Mouse (Mus musculus) forebrain, embryonic 16.5 days (tissue): ENCODE measurements around the gene Pced1b. TPM values are rescaled to one million over a fixed set of nuclear protein-coding genes. Genes with fewer than 3 reads are reported as not detected.
"Not testable (repeated sequence)": the region's sequence is repeated elsewhere in the genome, so short reads cannot be mapped to it uniquely, and the experiment has no call there.

Source experiments
- ATAC-seq: fragments of 200-750 bp; cut with Nextera tagmentation; 2 replicates; pipeline ENCODE4 v1.8.0; 2017; ENCODE audit warnings: mild to moderate bottlenecking, moderate library complexity
- H3K27ac ChIP-seq: fragments of 300-500 bp; sonication (generic); 2 replicates; pipeline ENCODE4 v1.5.1; 2014; ENCODE audit warnings: low read length, control low read depth
- H3K27me3 ChIP-seq: fragments of 300-500 bp; sonication (generic); replicated peaks from 2 replicates; pipeline ENCODE4 v1.6.1; 2014; ENCODE audit warnings: low read length; ENCODE audit not compliant: control insufficient read depth, insufficient read depth
- H3K36me3 ChIP-seq: fragments of 300-500 bp; sonication (generic); 2 replicates; pipeline ENCODE4 v1.6.1; 2014; ENCODE audit not compliant: control insufficient read depth, insufficient read depth
- H3K4me1 ChIP-seq: fragments of 300-500 bp; sonication (generic); replicated peaks from 2 replicates; pipeline ENCODE4 v1.6.1; 2014; ENCODE audit warnings: low read length; ENCODE audit not compliant: control insufficient read depth, insufficient read depth
- H3K4me2 ChIP-seq: fragments of 300-500 bp; sonication (generic); 2 replicates; pipeline ENCODE4 v1.6.1; 2014; ENCODE audit warnings: mild to moderate bottlenecking, low read length, control low read depth
- H3K4me3 ChIP-seq: fragments of 300-500 bp; sonication (generic); replicated peaks from 2 replicates; pipeline ENCODE4 v1.5.1; 2014; ENCODE audit warnings: mild to moderate bottlenecking, low read length, control low read depth
- H3K9ac ChIP-seq: fragments of 300-500 bp; sonication (generic); replicated peaks from 2 replicates; pipeline ENCODE4 v1.6.1; 2014; ENCODE audit warnings: low read depth, low read length, control low read depth
- H3K9me3 ChIP-seq: fragments of 300-500 bp; sonication (generic); 2 replicates; pipeline ENCODE4 v1.6.1; 2016; ENCODE audit warnings: low read length; ENCODE audit not compliant: control insufficient read depth
- WGBS: fragments of 180-500 bp; shearing (Covaris S2); extraction: QIAGEN DNeasy Blood & Tissue Kit; methylation state at CpG from one replicate; pipeline ENCODE4 v1.1.7; 2014; 5-methylcytosine and 5-hydroxymethylcytosine counted together
- polyA plus RNA-seq: library from polyadenylated mRNA; unstranded; fragments of >200 nt; fragmentation: Nextera tagmentation; extraction: Ambion mirVana; gene quantifications from 2 replicates; pipeline ENCODE4 v1.2.1, GENCODE M21; 2015

Gene Pced1b
- 2.5 and 4.3 TPM in 2 replicates for polyA plus RNA-seq

DNA sequence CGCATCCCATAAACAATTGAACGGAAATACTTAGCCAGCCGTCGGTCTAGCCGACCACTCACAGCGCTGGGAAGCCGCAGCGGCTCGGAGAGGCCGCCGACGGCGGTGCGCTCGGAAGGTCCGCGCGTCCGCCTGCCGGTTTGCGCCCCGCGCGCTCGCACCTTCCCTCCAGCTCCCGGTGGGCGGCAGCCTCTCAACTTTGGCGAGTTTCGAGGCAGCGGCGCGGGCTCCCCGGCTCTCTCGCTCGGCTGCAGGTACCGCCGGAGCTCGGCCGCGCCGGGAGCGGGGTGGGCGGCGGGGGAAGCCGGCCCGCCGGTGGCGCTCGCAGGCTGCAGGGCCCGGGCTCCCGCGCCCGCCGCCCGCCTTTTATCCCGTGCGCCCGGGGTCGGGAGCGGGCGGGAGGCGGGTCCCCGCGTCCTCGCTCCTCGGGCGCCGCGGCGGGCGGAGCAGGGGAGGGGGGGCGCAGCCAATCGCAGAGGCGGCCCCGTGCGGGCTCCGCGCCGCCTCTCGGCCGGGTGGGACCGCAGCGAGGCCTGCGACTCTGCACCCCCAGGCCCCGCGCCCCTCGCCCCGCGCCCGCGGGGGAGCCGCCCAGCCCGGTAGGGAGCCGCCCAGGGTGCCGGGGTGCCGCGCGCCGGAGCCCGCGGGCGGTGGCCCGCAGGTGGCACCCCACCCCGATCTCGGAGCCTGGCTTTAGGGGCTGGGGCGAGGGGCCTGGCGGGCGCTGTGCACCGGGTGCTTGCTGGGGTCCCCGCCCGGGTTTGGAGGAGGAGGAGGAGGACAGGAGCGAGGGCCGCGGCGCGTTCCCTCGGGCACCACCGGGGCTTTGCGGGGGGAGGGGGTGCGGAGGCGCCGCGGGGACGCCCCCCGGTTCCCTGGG lies at the start of gene Pced1b, which contains the start of gene Amigo2:
Pced1b (plus strand) TSS at position 197 of the 880 bp plus-strand sequence.
Amigo2 (minus strand) TSS at position 377 of the 880 bp plus-strand sequence.
- H3K9me3 ChIP-seq = no peaks in the 10 kb centered on the region
- H3K36me3 ChIP-seq = no peaks in the 10 kb centered on the region
- H3K4me3 ChIP-seq = peak within 1 kb of the TSS; percentile 76
- peak; percentile 95 for ATAC-seq
- peak within 1 kb of the TSS; percentile 59 for H3K4me2 ChIP-seq
- H3K27ac ChIP-seq = peak within 1 kb of the TSS; percentile 34
- peaks cover 10% of the 10 kb centered on the region for H3K4me1 ChIP-seq
- peak within 1 kb of the TSS; percentile 88 for H3K9ac ChIP-seq
- under 1% methylated on average over 87 of the region's 125 CpGs for WGBS
- H3K27me3 ChIP-seq = peaks cover 14% of the 10 kb centered on the region

DNA sequence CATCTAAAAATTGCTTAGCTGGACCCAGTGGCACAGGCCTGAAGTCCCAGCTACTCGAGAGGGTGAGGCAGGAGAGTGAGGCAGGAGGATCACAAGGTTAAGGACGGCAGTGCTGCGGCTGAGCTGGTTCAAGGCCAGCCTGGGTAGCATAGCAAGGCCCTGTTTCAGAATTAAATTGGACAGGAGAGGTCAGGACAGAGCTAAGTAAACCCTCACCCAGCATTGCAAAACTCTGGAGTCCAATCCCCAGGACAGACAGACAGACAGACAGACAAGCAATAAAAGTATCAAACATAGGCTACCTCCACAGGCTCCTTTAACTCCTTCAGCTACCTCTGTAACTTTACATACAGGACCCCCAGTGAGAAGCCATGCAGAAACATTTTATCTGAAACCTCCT lies 42.0 kb upstream of the Pced1b start:
- WGBS = 89% methylated on average over 3 of the region's 3 CpGs
- Histone ChIP-seq H3K4me1 (no peaks in the 10 kb centered on the region), H3K36me3 (no peaks in the 10 kb centered on the region), H3K27ac (no peak overlapping the region), H3K9ac (no peak overlapping the region), H3K9me3 (no peaks in the 10 kb centered on the region), H3K27me3 (no peaks in the 10 kb centered on the region), H3K4me2 (no peak overlapping the region), H3K4me3 (no peak overlapping the region)
- ATAC-seq = no peak

DNA sequence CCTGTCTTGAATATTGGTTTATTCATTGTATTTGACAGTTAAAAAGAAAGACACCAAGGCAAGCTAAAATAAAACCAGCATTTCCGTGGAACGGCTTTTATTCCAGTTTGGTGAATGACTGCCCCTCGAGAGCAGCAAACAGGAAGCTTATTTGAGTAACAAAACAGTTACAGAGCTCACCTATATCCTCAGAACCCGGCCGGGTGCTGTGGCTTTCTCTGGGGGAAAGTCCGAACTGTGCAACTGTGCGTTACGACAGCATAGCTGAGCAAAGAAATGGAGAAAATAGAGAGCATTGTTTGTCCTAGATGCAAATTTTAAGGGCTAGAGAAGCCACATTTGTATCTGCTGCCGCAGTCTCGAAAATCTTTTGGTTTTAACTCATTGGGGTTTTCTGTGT lies 41.1 kb upstream of the Pced1b start:
- 77% methylated on average over 10 of the region's 10 CpGs for WGBS
- ATAC-seq = no peak
- H3K4me2 ChIP-seq = no peak overlapping the region
- no peak overlapping the region for H3K4me3 ChIP-seq
- no peaks in the 10 kb centered on the region for H3K4me1 ChIP-seq
- H3K27ac ChIP-seq = no peak overlapping the region
- no peak overlapping the region for H3K9ac ChIP-seq
- H3K36me3 ChIP-seq = no peaks in the 10 kb centered on the region
- H3K27me3 ChIP-seq = no peaks in the 10 kb centered on the region
- H3K9me3 ChIP-seq = no peaks in the 10 kb centered on the region

DNA sequence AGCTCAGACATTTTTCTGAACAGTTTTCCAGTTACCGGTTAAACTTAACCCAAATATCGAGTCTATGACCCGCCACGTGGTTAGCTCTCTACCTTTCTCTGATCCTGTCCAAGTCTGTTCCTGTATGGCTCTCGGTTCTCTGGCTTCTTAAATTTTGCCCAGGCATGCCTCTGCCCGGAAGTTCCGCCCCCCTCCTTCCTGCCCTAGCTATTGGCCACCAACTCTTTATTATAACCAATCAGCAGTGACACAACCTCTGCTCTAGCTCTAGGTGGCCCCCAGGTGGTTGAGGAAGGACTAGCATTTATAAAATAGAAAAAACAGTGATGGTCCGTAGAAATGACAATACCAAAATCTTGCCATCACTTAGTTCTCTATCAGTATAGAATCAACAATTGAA lies 40.4 kb upstream of the Pced1b start:
- Histone ChIP-seq H3K4me3 (no peak overlapping the region), H3K27me3 (no peaks in the 10 kb centered on the region), H3K4me1 (no peaks in the 10 kb centered on the region), H3K9ac (no peak overlapping the region), H3K27ac (no peak overlapping the region), H3K4me2 (no peak overlapping the region), H3K9me3 (no peaks in the 10 kb centered on the region), H3K36me3 (no peaks in the 10 kb centered on the region)
- no peak for ATAC-seq
- WGBS = 95% methylated on average over 8 of the region's 8 CpGs

DNA sequence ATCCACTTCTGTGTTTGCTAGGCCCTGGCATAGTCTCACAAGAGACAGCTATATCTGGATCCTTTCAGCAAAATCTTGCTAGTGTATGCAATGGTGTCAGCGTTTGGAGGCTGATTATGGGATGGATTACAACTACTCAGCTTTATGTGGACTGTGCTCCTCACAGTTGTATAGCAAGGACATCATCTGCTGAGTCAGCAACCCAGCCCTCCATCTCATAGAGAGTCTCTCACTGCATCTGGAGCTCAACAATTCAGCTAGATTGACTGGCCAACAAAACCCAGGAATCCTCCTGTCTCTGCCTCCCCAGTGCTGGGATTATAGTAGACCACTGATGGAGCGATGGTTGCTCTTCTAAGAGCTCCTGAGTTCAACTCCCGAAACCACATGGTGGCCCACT lies 37.2 kb upstream of the Pced1b start:
- H3K4me2 ChIP-seq, ATAC-seq, H3K4me1 ChIP-seq, H3K9me3 ChIP-seq, H3K27ac ChIP-seq, H3K9ac ChIP-seq, H3K27me3 ChIP-seq, H3K36me3 ChIP-seq, H3K4me3 ChIP-seq: not testable (repeated sequence)
- WGBS = 83% methylated on average over 3 of the region's 3 CpGs

DNA sequence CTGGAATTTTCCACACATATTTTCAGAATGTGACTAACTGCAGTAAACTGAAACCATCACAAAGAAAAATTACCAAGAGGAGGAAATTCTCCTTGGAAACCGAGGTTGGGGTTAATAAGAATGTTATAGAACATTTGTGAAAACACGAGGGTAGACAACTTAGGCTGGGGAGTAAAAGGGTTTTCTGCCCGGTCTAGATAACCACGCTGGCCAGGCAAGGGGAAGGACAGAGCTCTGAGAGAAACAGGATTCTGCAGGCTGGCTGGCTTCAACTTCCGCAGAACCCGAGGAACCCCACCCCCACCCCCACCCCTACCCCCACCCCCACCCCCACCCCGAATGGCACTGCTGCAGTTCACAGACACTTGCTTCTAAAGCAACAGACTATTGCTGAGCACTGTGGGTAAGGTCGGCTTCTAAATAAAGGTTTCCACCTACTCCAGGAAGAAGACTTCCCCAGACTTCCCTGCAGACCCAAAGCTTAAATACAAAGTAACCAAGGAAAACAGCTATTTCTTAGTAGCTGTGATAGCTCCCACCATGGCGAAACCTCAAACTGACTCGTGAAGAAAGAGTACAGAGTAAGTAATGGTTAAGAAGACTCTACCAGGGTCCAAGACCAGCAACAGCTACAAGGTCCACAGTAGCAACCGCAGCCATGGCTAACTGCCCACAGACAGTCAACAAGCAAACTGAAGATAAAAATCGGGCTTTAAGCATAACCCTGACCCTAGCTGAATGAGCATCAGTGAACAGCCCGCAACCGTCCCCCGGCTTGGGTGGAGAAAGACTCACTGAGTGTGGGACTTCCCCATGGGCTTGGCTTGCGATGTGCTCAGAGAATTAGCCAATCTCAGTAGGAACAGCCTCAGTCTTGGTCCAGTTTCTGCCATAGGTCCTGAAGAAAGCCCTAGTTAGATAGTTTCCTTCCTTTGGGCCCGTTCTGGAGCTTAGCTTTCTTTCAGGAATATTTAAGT lies 34.1 kb upstream of the Pced1b start:
- H3K9me3 ChIP-seq = no peaks in the 10 kb centered on the region
- H3K4me2 ChIP-seq = no peak overlapping the region
- H3K27ac ChIP-seq = no peak overlapping the region
- no peaks in the 10 kb centered on the region for H3K36me3 ChIP-seq
- 84% methylated on average over 17 of the region's 17 CpGs for WGBS
- H3K27me3 ChIP-seq = no peaks in the 10 kb centered on the region
- no peaks in the 10 kb centered on the region for H3K4me1 ChIP-seq
- no peak overlapping the region for H3K9ac ChIP-seq
- ATAC-seq = no peak
- no peak overlapping the region for H3K4me3 ChIP-seq

DNA sequence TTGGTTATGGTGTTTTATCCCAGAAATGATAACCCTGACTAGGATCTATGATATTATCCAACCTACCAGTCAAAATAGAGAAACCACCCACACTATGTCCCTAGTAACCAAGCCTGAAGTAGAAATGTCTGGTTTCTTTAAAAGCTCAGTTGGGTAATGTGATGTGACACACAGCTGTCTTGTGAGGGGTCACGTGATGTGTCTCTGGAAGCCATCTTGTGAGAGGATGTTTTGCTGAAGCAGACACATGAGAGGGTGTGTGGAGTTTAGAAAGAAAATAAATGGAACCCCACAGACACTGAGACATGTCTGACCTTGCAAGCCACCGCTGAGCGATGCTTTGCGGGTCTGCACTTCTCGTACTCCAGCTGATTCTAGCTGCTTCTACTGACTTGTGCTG lies 30.1 kb upstream of the Pced1b start:
- H3K27me3 ChIP-seq = no peaks in the 10 kb centered on the region
- H3K27ac ChIP-seq = no peak overlapping the region
- no peak overlapping the region for H3K4me3 ChIP-seq
- H3K4me2 ChIP-seq = no peak overlapping the region
- H3K36me3 ChIP-seq = no peaks in the 10 kb centered on the region
- no peak for ATAC-seq
- H3K9ac ChIP-seq = no peak overlapping the region
- H3K4me1 ChIP-seq = no peaks in the 10 kb centered on the region
- H3K9me3 ChIP-seq = no peaks in the 10 kb centered on the region
- 97% methylated on average over 5 of the region's 5 CpGs for WGBS

DNA sequence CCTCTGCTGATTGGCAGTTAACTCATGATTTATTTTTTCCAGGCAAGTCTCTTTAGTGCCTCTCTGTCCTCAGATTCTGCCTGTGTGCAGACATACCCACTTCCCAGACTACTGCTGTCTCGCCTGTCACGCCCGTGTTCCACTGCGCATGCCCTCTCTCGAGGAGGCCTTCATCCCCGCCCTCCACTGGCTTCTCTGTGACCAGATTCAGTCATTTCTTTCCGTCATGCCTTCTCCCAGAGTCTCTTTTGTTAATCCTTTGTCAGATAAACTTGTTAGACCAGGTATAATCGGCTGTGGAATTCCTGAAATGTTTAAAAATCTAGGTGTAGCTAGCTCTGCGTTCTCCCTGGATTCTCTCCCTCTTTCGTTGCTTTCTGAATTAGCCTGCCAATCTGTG lies 23.5 kb upstream of the Pced1b start:
- no peak for ATAC-seq
- WGBS = 95% methylated on average over 10 of the region's 10 CpGs
- H3K27ac ChIP-seq = no peak overlapping the region
- no peaks in the 10 kb centered on the region for H3K36me3 ChIP-seq
- no peaks in the 10 kb centered on the region for H3K9me3 ChIP-seq
- H3K4me1 ChIP-seq = no peaks in the 10 kb centered on the region
- no peak overlapping the region for H3K4me3 ChIP-seq
- no peak overlapping the region for H3K9ac ChIP-seq
- H3K27me3 ChIP-seq = no peaks in the 10 kb centered on the region
- no peak overlapping the region for H3K4me2 ChIP-seq

DNA sequence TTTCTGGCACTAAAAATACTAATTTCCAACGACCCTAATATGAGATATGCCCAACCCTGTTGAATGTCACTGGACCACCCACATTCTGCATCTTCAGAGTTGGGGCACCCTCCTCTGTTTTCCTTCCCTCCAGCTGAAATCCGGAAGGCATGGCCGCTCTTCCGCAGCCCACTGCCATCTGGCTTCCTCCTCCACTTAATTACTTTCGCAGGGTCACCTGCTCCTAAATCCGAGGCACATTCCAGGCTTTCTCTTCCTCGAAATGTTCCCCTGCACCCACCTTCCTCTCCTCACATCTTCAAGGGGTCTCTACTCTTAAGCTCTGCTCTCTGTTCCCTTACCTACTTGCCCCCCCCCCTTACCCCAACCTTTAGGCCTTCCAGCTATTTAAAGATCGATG lies 22.9 kb upstream of the Pced1b start:
- Histone ChIP-seq H3K4me1 (no peaks in the 10 kb centered on the region), H3K27me3 (no peaks in the 10 kb centered on the region), H3K36me3 (no peaks in the 10 kb centered on the region), H3K9me3 (no peaks in the 10 kb centered on the region), H3K27ac (no peak overlapping the region), H3K4me3 (no peak overlapping the region), H3K4me2 (no peak overlapping the region), H3K9ac (no peak overlapping the region)
- no peak for ATAC-seq
- 80% methylated on average over 8 of the region's 8 CpGs for WGBS
